Mouse (Mus musculus) embryo, embryonic 9.5 days (tissue): ENCODE measurements around the gene Tle6.
A peak's percentile ranks its signal among the peaks of the same experiment; 100 is the strongest.

Experiments
- DNase-seq: peaks from one replicate; pipeline ENCODE4 v3.0.0-alpha.2; 2017; ENCODE audit errors: extremely low spot score

Tle6 gene

GRCm38 (mm10) chr10:81563481-81563880, 37.4 kb downstream of the Tle6 start:
- no peak for DNase-seq

GRCm38 (mm10) chr10:81562411-81562810, 38.5 kb downstream of the Tle6 start:
- no peak for DNase-seq

- DNase-seq: no peak
These were observed 40.0 kb downstream of the Tle6 start for GRCm38 (mm10) chr10:81560719-81561459.

GRCm38 (mm10) chr10:81559627-81560539, 41.0 kb downstream of the Tle6 start:
- no peak for DNase-seq

GRCm38 (mm10) chr10:81559163-81559626, 41.7 kb downstream of the Tle6 start, which contains the start of gene Aes:
Gene Aes, plus strand, starts transcription at chr10:81559488.
- DNase-seq: no peak

GRCm38 (mm10) chr10:81557491-81557890, 43.4 kb downstream of the Tle6 start:
- DNase-seq: no peak

- no peak for DNase-seq
These were observed 44.6 kb downstream of the Tle6 start for GRCm38 (mm10) chr10:81556282-81556681.

GRCm38 (mm10) chr10:81553807-81554755, 46.8 kb downstream of the Tle6 start:
- no peak for DNase-seq

GRCm38 (mm10) chr10:81553232-81553631, 47.6 kb downstream of the Tle6 start:
- no peak for DNase-seq

GRCm38 (mm10) chr10:81551597-81552102, 49.2 kb downstream of the Tle6 start:
- DNase-seq: no peak

GRCm38 (mm10) chr10:81550257-81550656, 50.6 kb downstream of the Tle6 start:
- DNase-seq: peak; percentile 79

GRCm38 (mm10) chr10:81548944-81549343, 51.9 kb downstream of the Tle6 start:
- no peak for DNase-seq

- no peak for DNase-seq
These were observed 53.9 kb downstream of the Tle6 start for GRCm38 (mm10) chr10:81546788-81547571.

- DNase-seq: no peak
These were observed 54.5 kb downstream of the Tle6 start for GRCm38 (mm10) chr10:81546332-81546731.

- peak; percentile 99 for DNase-seq
These were observed 55.6 kb downstream of the Tle6 start, which contains the start of gene Gna11 for GRCm38 (mm10) chr10:81545161-81545747. Gene Gna11, minus strand, starts transcription at chr10:81545190.

- DNase-seq: no peak
These were observed 56.3 kb downstream of the Tle6 start for GRCm38 (mm10) chr10:81544296-81545160.

- DNase-seq: no peak
These were observed 57.2 kb downstream of the Tle6 start for GRCm38 (mm10) chr10:81543633-81544032.

- DNase-seq: no peak
These were observed 58.0 kb downstream of the Tle6 start for GRCm38 (mm10) chr10:81542727-81543460.
